Comparison of ENCODE assay signal across 41 mouse cellular contexts in genomic region chr7:107637398-107637797, GRCm38 (mm10). TPM values are rescaled to one million over a fixed set of nuclear protein-coding genes. Genes with fewer than 3 reads are reported as not detected.
A peak's percentile ranks its signal among the peaks of the same experiment; 100 is the strongest.
DNase-seq lines count a peak whose midpoint lies in the region; ATAC-seq and TF ChIP-seq lines count a peak whose summit lies in the region.
"Had no signal": no experiment of that assay in that cellular context is flagged by ENCODE, and none has a peak within 500 bp of the region (broad histone marks: within the 10 kb centered on the region; RNA-seq: fewer than 3 reads in every experiment).

No protein-coding gene starts in this region.

- H3K9ac ChIP-seq in neural tube, embryonic 14.5 days (replicated peaks; ENCODE audit: low read depth, low read length) = no peak overlapping the region
- H3K9ac ChIP-seq: embryonic facial prominence, embryonic 15.5 days; heart, embryonic 15.5 days; kidney, embryonic 15.5 days; liver, embryonic 14.5 days had no signal

- H3K27ac ChIP-seq in layer of hippocampus, adult 2 months = no peak overlapping the region; the same call in 1 of the 2 replicates
- no peak overlapping the region for H3K27ac ChIP-seq in neural tube, embryonic 14.5 days (ENCODE audit: low read depth, low read length)
- H3K27ac ChIP-seq: embryonic facial prominence, embryonic 10.5 days; embryonic facial prominence, embryonic 15.5 days; heart, embryonic 10.5 days; heart, embryonic 15.5 days; kidney, embryonic 15.5 days; liver, embryonic 14.5 days; macrophage had no signal

- ATAC-seq in neural tube, embryonic 14.5 days (ENCODE audit: low read depth) = 0 out of 2 replicates have a peak, but pooled peaks have one; percentile 50
- ATAC-seq: activated CD4-positive, CD25-positive, alpha-beta regulatory T cell, adult 4 months; forebrain, embryonic 14.5 days; inflammation-experienced regulatory T-cells, adult 6 months; midbrain, embryonic 16.5 days had no signal

- no peaks in the 10 kb centered on the region for H3K36me3 ChIP-seq in neural tube, embryonic 14.5 days (ENCODE audit: control insufficient read depth, insufficient read depth, low read length)
- H3K36me3 ChIP-seq: embryonic facial prominence, embryonic 10.5 days; embryonic facial prominence, embryonic 15.5 days; heart, embryonic 10.5 days; heart, embryonic 15.5 days; kidney, embryonic 15.5 days had no signal

- H3K4me3 ChIP-seq in layer of hippocampus, adult 2 months = no peak overlapping the region
- no peak overlapping the region for H3K4me3 ChIP-seq in neural tube, embryonic 14.5 days (ENCODE audit: low read depth, low read length)
- H3K4me3 ChIP-seq: embryonic facial prominence, embryonic 10.5 days; embryonic facial prominence, embryonic 15.5 days; heart, embryonic 10.5 days; heart, embryonic 15.5 days; kidney, embryonic 15.5 days; myocyte had no signal

- peak; percentile 51 for DNase-seq in heart, adult 11 months
- DNase-seq in heart, postnatal 25 days (ENCODE audit: low spot score) = no peak
- DNase-seq in layer of hippocampus, adult 2 months (ENCODE audit: low spot score in 2 of 2) = peak; percentile 14 to 29
- no peak for DNase-seq in layer of hippocampus, postnatal 25 days (ENCODE audit: extremely low spot score in 1 of 2, low spot score in 1 of 2)
- DNase-seq in brain, embryonic 14.5 days (ENCODE audit: low read depth) = peak; percentile 14
- no peak for DNase-seq in spleen, adult 18-20 months
- DNase-seq: adrenal gland, adult 2 months; adrenal gland, postnatal 36 days; cerebellum, adult 8-10 months; cerebellum, postnatal 25 days; gastrocnemius, postnatal 14 days; heart, postnatal 36 days; kidney, adult 11 months; kidney, postnatal 25 days; layer of hippocampus, adult 9-11 months; liver; lung, adult 2 months; lung, postnatal 10 days; right cerebral cortex, postnatal 25 days; thymus, adult 2 months; thymus, postnatal 36 days had no signal

- H3K4me1 ChIP-seq in neural tube, embryonic 14.5 days (ENCODE audit: control insufficient read depth, insufficient read depth, low read length) = no peaks in the 10 kb centered on the region
- H3K4me1 ChIP-seq: embryonic facial prominence, embryonic 10.5 days; heart, embryonic 10.5 days; heart, embryonic 15.5 days; kidney, embryonic 15.5 days had no signal

- H3K4me2 ChIP-seq in neural tube, embryonic 14.5 days (ENCODE audit: low read depth, low read length) = no peak overlapping the region
- H3K4me2 ChIP-seq: embryonic facial prominence, embryonic 15.5 days; heart, embryonic 15.5 days; kidney, embryonic 15.5 days had no signal

- no peak for TF ChIP-seq CTCF in layer of hippocampus, adult 2 months (conservative IDR thresholded peaks at IDR 0.05)
- TF ChIP-seq CTCF in brain, embryonic 14.5 days (IDR thresholded peaks at IDR 0.05; ENCODE audit: borderline replicate concordance, extremely low read depth, insufficient read depth, insufficient read length) = no peak

- WGBS in neural tube, embryonic 14.5 days = 76% methylated on average over 7 of the region's 7 CpGs

- no peak for TF ChIP-seq POLR2A in brain, embryonic 14.5 days (IDR thresholded peaks at IDR 0.05; ENCODE audit: borderline replicate concordance, extremely low read depth, insufficient read depth, insufficient read length, poor library complexity, severe bottlenecking)

- intact Hi-C loops in heart, postnatal 25 days (cut with DNase I) = no loop called here

- no peaks in the 10 kb centered on the region for H3K9me3 ChIP-seq in neural tube, embryonic 14.5 days (ENCODE audit: control insufficient read depth, low read length)
- H3K9me3 ChIP-seq: embryonic facial prominence, embryonic 10.5 days; embryonic facial prominence, embryonic 15.5 days; heart, embryonic 10.5 days; heart, embryonic 15.5 days; kidney, embryonic 15.5 days had no signal

- H3K27me3 ChIP-seq in neural tube, embryonic 14.5 days (ENCODE audit: control insufficient read depth, insufficient read depth, low read length) = no peaks in the 10 kb centered on the region
- H3K27me3 ChIP-seq: embryonic facial prominence, embryonic 15.5 days; heart, embryonic 15.5 days; kidney, embryonic 15.5 days had no signal

RNA-seq across cellular contexts. Expression of gene 5330417H12Rik, which starts 12.4 kb away (rescaled TPM):
- not detected for total RNA-seq in heart, postnatal 25 days (2021)
- total RNA-seq in layer of hippocampus, adult 2 months (2021) = not detected
- not detected for total RNA-seq in layer of hippocampus, postnatal 25 days (2021)
- not detected in 2 replicates for polyA plus RNA-seq in brain, embryonic 14.5 days (2012; rRNA removed)
- polyA plus RNA-seq in neural tube, embryonic 14.5 days (2014; fragmentation: Nextera tagmentation; extraction: Ambion mirVana) = not detected in 2 replicates
- total RNA-seq: adrenal gland, adult 2 months; adrenal gland, postnatal 36 days; gastrocnemius, postnatal 14 days; granulocyte monocyte progenitor cell, adult 5-6 weeks; heart, postnatal 36 days; left cerebral cortex, adult 18-20 months; left cerebral cortex, postnatal 14 days; megakaryocyte-erythroid progenitor cell, adult 5-6 weeks; neutrophil, adult 5-6 weeks had no signal
- polyA plus RNA-seq: activated CD4-positive, CD25-positive, alpha-beta regulatory T cell, adult 4 months; adrenal gland, adult 2 months; embryonic facial prominence, embryonic 10.5 days; forebrain, embryonic 14.5 days; heart, embryonic 15.5 days; inflammation-experienced regulatory T-cells, adult 6 months; kidney, embryonic 15.5 days; limb, embryonic 11.5 days; liver, embryonic 14.5 days; lung, adult 2 months; macrophage; midbrain, embryonic 16.5 days; myocyte; stomach, embryonic 16.5 days; thymus, adult 2 months had no signal

RNA-seq across cellular contexts. Expression of gene Ppfibp2, which starts 42.4 kb away (rescaled TPM):
- total RNA-seq in heart, postnatal 25 days (2021) = 10 to 100 TPM; 20.4 to 20.9 TPM
- 1 to 10 TPM; 5.2 to 7.4 TPM for total RNA-seq in layer of hippocampus, adult 2 months (2021)
- total RNA-seq in layer of hippocampus, postnatal 25 days (2021) = 1 to 10 TPM; 6.0 TPM
- 2.2 and 3.4 TPM in 2 replicates for polyA plus RNA-seq in brain, embryonic 14.5 days (2012; rRNA removed)
- 2.0 and 2.3 TPM in 2 replicates for polyA plus RNA-seq in neural tube, embryonic 14.5 days (2014; fragmentation: Nextera tagmentation; extraction: Ambion mirVana)

Comparison
In these comparisons a context has a peak if more than half of its experiments do, and no peak if none do; other contexts are left out.
1. DNase-seq: peak in heart, adult 11 months (single experiment), layer of hippocampus, adult 2 months (2 of 2) and brain, embryonic 14.5 days (single experiment); none in heart, postnatal 25 days (single experiment), layer of hippocampus, postnatal 25 days (0 of 2) and spleen, adult 18-20 months (0 of 2).